Mouse (Mus musculus) kidney, postnatal 10 days (tissue): Measurements from ENCODE around the gene Nrxn1.

Source experiments
- DNase-seq: peaks from one replicate; pipeline ENCODE4 v3.0.0; 2021; ENCODE audit warnings: mixed read lengths

Gene Nrxn1

DNA sequence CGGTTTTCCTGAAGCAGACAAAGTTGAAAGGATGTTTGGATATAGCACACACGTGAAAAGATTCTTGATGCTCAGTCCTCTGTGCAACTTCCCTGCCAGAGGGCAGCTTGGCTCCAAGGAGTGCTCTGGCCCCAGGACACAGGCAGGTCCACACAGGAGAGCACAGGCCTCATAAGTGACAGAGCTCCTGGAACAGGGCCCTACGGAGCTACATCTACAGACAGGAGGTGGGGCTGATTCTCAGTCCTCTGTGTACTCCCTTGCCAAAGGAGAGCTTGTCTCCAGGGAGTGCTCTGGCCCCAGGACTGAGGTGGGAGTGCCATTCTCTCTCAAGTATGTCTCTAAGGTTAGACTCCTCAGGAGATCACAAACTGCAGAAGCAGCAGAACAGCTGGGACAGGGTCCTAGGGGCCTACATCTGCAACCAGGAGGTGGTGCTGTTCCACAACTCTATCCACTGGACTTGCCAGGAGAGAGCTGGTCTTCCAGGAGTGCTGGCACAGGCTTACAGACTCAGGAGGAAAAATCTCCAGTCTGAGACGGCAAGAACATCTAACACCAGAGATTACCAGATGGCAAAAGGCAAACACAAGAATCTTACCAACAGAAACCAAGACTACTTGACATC, 129.9 kb downstream of the Nrxn1 start:
- peak; percentile 14 for DNase-seq

DNA sequence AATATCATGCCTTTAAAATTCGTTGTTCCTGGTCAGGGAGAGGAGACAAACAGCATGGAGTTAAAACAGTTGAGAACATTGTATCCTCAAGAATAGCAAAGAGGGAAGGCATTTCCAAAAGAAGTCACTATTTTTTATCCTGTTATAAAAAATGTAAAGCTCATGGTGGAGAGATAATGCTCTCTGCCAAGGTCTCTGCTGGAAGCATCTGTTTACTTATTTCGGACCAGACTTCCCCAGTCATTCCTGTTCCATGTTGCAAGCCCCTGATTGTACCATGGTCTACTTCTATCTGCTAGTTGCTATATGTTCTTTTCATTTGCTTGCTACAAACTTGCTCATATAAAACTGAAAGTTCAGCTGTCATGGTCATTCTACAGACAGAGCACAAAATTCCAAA, 137.7 kb downstream of the Nrxn1 start:
- DNase-seq, result no peak

DNA sequence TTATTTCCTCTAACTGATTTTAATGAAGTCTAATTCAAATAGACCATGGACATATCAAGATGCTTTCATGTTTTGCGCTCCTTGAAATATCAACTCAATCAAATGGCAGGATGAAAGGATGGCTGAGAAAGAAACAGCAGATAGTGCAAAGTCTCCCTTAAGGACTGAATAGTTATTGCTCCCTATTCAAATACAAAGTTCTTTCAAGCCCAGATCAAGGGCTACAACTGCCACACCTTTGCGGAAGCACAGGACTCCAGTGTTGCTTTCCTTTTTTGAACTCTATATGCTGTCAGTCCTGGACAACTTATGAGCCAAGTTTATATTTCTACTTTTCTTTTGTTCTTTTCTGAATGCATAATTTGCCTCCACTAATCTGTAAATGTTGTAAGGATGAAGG, 157.9 kb downstream of the Nrxn1 start:
- DNase-seq, result no peak

GRCm38 (mm10) chr17:90913320-90913719, 179.6 kb downstream of the Nrxn1 start:
- no peak for DNase-seq

DNA sequence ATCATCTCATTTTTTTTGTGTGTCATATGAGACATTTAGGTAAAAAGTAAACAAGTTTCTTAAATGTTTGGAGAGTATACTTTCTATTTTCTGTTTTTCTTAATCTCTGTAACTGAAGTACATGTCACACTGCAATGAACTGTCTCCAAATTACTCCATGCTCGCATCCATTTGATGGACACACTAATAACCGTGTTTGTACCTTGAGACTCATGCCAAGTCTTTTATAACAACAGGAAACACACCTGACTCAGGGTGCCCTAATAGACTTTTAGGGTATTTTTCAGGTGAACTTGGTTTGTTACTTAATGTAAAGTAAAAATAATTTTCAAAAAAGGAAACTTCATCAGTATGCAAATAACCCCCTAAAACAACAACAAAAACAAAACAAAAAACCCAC, 180.1 kb downstream of the Nrxn1 start:
- DNase-seq, result no peak

- DNase-seq, result no peak
Measured at GRCm38 (mm10) chr17:90912341-90912740, 180.5 kb downstream of the Nrxn1 start.

DNA sequence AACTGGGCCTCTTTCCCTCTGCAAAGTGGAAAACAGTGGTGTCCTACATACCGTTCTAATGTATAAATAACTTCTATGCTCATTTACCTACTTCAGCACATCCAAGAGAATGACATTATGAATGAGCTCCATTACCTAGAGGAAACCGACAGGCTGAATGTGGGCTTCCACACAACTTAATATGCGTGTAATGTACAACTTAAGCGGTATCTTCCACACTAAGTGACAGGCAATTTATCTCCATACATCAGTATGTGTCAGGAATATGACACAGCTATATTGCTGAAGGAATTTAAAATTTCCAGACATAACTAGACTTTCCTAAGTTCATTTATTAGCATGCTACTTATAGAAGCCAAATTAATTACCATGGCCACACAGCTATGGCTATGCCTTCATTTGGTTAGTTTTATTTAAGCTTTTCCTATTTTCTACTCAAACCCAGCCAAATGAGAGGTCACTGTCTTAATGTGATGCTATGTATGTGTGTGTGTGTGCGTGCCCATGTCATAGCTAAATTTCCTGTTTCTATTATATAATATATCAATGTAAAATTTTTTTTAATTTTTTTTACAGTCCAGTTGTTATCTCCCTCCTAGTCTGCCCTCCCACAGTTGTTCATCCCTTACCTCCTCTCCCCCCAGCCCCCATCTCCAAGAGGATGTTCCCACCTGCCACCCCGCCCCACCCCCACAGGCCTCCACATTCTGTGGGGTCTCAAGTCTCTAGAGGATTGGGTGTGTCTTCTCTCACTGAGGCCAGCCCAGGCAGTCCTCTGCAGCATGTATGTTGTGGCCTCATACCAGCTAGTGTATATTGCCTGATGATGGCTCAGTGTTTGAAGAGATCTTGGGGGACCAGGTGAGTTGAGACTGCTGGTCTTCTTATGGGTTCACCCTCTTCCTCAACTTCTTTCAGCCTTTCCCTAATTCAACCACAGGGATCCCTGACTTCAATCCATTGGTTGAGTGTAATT, 186.5 kb downstream of the Nrxn1 start:
- no peak for DNase-seq

DNA sequence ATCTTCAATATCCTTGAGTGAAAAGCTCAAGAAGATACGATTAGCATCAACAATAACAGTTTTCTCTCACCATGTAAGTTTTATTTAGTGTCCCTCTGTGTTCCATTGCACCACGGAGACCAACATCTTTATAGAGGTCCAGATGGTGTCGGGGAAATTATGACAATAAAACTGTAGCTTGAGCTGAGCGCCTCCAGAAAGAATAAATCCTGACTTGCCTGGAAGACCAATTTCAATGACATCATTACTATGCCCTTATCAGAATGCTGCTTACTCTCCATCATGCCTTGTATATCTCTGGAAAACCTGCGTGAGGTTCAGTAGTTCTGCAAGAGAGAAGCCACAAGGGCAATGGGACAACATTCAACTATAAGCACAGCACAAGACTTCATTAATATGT, 187.7 kb downstream of the Nrxn1 start:
- no peak for DNase-seq

GRCm38 (mm10) chr17:90892327-90893259, 200.3 kb downstream of the Nrxn1 start:
- DNase-seq, result no peak

DNA sequence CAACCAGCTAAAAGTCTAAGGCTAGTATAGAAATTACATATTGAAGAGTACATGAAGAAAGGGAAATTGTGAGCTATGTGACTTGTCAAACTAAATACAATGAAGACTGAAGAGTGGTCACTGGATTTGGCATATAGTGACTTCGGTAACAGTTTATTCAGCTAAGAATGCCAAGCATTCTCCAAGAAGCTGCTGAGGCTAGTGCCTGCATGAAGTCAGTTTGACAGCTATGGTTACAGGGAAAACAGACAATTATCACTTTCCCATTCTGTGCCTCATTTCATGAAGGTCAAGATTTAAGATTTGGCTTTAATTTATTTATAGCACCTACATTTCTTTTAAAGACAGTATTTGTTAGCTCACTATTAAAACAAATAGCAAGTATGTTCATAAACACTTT, 201.2 kb downstream of the Nrxn1 start:
- DNase-seq, result no peak

- DNase-seq, result no peak
Measured at GRCm38 (mm10) chr17:90857225-90857624, 235.6 kb downstream of the Nrxn1 start.

DNA sequence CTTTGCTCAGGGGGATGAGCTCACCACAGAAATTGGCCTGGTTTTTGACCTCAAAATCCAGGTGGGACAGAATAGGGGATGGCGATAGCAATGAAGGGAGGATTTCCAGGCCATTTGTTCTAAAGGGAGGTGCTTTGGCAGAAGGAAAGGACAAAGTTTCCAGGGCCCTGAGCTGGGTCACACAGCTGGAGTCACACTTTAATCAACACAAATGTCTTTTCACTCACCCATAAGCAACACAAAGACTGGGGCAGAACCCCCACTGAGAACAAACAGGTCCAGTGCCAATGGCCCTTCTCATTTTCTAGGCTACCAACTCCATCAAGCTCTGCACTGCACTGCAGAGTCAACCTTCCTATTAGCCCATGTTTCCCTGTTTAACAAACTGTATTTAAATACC, 249.0 kb downstream of the Nrxn1 start:
- DNase-seq, result no peak

DNA sequence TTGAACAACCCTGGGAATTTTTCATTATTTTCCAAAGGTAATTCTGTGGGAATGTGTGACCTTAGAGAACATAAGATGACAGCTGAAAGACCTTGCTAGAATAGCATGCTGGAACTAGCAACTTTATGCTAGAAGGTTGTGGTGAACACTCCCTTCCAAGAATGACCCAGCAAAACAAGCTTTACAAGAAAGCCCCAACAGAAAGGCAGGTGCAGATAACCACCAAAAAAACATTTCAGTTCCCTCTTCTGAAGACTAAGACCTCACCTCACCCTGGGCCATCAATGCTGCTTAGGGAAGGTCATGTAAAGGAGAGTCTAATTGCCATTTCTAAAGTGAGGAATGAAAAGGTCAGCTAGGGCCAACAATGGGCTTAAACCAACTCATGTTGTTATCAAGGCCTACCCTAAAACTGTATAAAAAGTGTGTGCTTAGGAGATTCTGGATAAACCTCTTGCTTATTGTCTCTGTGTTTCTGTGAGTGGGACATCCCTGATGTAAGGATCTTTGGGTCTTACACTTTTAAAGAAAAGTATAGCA, 249.7 kb downstream of the Nrxn1 start:
- DNase-seq, result no peak

DNA sequence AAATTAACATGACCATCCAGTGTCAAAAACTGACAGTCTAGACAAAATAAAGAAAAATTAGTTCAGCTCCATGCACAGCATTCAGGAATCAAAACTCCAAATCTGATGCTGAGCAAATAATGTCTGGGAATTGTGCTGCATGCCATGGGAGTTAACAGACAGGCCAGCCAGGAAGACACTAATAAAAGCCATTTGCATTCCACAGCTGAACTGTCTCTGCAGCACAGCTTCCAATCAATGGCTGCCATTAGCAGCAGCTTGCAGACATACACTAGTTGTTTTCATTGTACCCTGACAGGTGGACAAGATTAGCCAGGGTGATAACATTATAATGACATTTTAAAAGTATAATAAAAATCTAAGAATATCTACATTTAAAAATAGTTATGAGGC, 255.9 kb downstream of the Nrxn1 start:
- DNase-seq, result no peak

- no peak for DNase-seq
Measured at GRCm38 (mm10) chr17:90836154-90837021, 256.5 kb downstream of the Nrxn1 start.

GRCm38 (mm10) chr17:90818340-90818739, 274.5 kb downstream of the Nrxn1 start:
- peak; percentile 19 for DNase-seq

DNA sequence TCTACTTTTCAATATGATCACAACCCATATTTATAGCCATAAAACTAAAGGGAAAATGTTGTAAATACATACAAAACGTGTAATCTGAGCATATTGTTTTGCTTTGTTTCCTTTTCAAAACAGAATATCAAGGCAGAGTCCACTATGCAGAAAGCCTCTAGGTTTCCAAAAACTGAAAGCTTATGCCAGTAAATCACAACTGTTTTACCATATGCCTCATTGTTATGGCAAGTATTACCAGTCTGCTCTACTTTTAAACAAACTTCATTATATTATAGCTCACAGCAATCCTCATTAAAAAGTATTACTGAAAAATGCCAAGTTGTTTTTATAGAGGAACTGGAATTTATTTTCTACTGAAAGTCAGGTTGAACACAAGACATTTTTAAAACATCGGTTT, 275.0 kb downstream of the Nrxn1 start:
- no peak for DNase-seq

GRCm38 (mm10) chr17:90815306-90815705, 277.6 kb downstream of the Nrxn1 start:
- no peak for DNase-seq

DNA sequence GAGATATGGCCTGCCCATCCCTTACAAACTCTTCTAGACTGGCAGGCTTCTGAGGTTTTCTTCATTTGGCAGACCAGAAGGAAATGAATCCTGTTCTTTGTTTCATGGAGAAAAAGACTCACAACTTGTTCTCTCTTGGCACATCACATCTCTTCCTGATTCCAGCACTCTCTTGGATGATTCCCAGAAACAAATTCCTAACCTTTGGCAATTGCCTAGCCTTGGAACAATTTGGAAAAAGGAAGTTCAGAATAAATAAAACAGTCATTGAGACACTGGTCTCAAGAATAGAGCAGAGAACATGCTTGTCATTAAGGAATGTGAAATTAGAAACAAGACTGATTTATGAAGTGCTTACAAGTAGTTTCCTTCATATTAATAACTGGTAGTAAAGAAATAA, 279.1 kb downstream of the Nrxn1 start:
- DNase-seq, result no peak

DNA sequence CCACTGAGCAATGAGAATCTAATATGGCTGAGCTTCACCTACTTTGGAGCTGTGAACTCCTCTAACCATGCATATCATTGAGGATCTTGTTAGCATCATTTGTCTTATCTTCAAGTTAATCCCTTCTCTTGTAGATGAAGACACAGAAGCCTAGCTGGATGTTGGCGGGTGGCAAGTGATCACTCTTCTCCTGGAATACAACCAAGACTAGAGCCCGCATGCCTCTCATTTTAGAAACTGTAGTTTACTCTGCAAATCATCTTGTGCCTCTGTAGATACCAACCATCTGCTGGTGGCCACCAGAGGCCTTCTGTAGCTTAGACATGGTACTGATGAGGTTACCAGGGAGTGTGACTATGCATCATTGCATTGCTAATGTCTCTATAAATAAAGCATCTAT, 280.4 kb downstream of the Nrxn1 start:
- DNase-seq, result no peak

- peak; percentile 77 for DNase-seq
Measured at GRCm38 (mm10) chr17:90809197-90810163, 283.4 kb downstream of the Nrxn1 start.
